Mouse (Mus musculus) cerebellum, postnatal 14 days (tissue): ENCODE measurements around the gene Gm16427.
"Not testable (repeated sequence)": the region's sequence is repeated elsewhere in the genome, so short reads cannot be mapped to it uniquely, and the experiment has no call there.

ENCODE experiments used
- DNase-seq, 2 experiments: peaks; one replicate each; pipeline ENCODE4 v3.0.0; 2021; ENCODE audit warnings: mixed read lengths in 2 of 2

The Gm16427 gene

DNA sequence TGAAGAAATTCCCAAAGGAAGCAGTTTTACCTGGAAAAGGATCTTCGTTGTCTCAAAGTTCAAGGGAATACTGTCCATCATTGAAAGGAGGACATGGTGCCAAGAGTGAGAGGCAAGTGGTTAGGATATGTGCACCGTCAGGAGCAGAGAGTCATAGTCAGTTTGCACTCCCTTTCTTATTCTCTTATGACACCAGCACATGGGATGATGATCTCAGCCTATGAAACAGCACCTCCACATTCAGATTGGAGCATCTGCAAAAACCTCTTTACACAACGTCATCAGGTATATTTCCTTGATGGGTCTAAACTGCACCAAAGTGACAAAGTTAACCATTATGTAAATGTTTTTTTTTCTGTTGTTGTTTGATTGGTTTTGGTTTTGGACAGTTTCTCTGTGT, at the start of gene Gm16427:
Gm16427 (minus strand) TSS at position 101 of the 400 bp plus-strand sequence.
- not testable (repeated sequence) for DNase-seq
